Mouse (Mus musculus) inflammation-experienced regulatory T-cells, adult 6 months (primary cell): ENCODE measurements around the gene Gm498. TPM values are rescaled to one million over a fixed set of nuclear protein-coding genes. Genes with fewer than 3 reads are reported as not detected.
A peak's percentile ranks its signal among the peaks of the same experiment; 100 is the strongest.

Source experiments
- ATAC-seq: one replicate; pipeline ENCODE4 v1.8.0; 2017
- polyA plus RNA-seq, 3 experiments: library from polyadenylated mRNA; unstranded; fragments of 100-300 nt; shearing (Covaris generic); gene quantifications; one replicate each; pipeline ENCODE4 v1.2.1; 2017

Gm498 gene
- not detected for polyA plus RNA-seq

DNA sequence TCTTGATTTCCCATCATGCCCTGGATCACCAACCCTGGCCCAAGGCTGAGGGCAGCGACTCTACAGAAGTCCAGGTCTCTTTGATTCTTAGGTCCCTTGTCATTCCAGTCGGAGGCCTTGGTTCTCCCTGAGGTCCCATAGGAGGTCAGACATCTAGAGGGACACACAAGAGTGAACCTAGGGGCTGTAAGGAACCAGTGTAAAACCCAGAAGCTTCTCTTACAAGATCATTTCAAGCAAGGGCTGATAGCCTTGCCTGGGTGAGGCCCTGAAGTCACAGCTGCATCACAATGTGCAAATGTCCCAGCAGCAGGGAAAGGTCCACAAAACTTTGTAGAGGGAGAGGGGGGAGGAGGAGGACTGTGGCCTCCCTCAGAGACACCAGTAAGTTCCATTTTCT, at the start of gene Gm498:
TSS of gene Gm498 (plus strand) at position 301 of the 400 bp plus-strand sequence.
- ATAC-seq, result no peak

DNA sequence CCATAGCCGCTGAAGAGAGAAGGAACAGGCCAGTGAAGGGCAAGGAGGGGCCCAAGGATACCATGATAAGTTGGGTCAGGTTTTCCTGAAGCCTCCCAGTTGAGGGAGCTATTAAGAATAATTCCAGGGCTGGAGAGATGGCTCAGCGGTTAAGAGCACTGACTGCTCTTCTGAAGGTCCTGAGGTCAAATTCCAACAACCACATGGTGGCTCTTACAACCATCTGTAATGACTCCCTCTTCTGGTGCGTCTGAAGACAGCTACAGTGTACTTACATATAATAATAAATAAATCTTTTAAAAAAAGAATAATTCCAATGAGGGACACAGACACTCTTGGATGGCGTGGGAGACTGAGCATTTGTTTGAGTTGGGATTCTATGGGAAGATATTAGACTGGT, 47.4 kb upstream of the Gm498 start:
- ATAC-seq, result no peak

GRCm38 (mm10) chr7:143821241-143821640, 45.4 kb upstream of the Gm498 start:
- no peak for ATAC-seq

GRCm38 (mm10) chr7:143822375-143823265, 44.0 kb upstream of the Gm498 start, which contains the start of the genes Nadsyn1 and Dhcr7:
TSS of gene Nadsyn1 (minus strand) at chr7:143822849.
TSS of gene Dhcr7 (plus strand) at chr7:143823145.
- ATAC-seq, result peak; percentile 99

- ATAC-seq, result no peak
Measured at GRCm38 (mm10) chr7:143823266-143823605, 43.4 kb upstream of the Gm498 start.

GRCm38 (mm10) chr7:143826985-143827384, 39.7 kb upstream of the Gm498 start:
- no peak for ATAC-seq

GRCm38 (mm10) chr7:143829504-143830331, 36.9 kb upstream of the Gm498 start:
- peak; percentile 95 for ATAC-seq

DNA sequence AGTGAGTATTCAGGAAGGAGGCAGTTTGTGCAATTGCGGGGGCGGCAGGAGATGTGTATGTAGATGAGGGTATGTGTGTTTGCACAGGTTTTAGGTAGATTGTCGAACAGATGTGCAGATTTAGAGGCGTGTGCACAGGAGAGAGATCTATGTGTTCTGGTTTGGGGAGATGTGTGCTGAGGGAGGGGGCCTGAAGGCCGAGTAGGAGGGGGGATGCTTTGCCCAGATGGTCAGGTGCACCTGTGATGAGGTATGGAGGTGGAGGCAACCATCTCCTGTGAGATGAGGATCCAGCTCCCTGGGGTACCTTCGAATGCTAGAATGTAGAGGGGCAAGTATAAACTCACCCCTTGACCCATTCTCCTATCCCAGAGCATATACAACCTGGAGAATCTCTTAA, 36.2 kb upstream of the Gm498 start:
- peak; percentile 36 for ATAC-seq

- no peak for ATAC-seq
Measured at GRCm38 (mm10) chr7:143832196-143832595, 34.4 kb upstream of the Gm498 start.

- no peak for ATAC-seq
Measured at GRCm38 (mm10) chr7:143832611-143833010, 34.0 kb upstream of the Gm498 start.

- no peak for ATAC-seq
Measured at GRCm38 (mm10) chr7:143833581-143834190, 33.0 kb upstream of the Gm498 start.

DNA sequence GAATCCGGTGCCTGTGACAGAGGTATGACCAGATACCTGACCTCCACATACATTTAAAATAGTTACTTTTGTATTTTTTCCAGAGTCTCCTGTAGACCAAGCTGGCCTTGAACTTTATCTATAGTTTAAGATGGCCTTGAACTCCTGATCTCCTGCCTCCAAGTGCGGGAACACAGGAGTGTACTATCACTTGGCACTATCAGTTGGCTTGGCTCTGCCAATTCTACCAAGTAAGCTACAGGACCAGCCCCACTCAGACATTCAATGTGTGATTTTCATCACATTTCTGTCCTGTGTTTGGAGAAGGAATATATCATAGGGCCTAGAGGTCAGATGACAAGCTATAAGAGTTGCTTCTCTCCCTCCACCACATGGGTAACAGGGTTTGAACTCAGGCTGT, 32.3 kb upstream of the Gm498 start:
- no peak for ATAC-seq

GRCm38 (mm10) chr7:143834972-143835371, 31.7 kb upstream of the Gm498 start:
- ATAC-seq, result no peak

DNA sequence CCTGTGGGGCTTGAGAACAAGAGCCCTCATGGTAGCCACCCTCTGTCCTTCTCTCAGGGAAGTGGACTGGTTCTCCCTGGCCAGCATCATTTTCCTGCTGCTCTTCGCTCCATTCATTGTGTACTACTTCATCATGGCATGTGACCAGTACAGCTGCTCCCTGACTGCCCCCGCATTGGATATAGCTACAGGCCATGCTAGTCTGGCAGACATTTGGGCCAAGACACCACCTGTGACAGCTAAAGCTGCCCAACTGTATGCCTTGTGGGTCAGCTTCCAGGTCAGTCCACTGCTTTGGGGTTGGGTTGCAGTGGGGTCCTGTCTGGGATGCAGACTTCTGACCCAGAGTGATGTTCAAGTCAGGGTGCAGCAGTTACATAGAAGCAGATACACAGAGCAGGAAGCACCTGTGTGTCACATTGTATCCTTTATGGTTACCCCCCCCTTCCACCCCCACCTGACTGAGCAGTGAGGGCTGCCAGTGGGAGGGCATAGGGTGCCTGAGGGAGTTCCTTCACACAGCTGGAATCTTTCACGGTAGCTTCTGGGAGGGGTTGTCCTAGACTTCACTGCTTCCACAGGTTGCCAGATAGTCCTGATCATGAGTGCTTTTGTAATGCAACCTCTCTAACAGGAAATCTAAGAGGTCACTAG, 28.8 kb upstream of the Gm498 start:
- ATAC-seq, result no peak

DNA sequence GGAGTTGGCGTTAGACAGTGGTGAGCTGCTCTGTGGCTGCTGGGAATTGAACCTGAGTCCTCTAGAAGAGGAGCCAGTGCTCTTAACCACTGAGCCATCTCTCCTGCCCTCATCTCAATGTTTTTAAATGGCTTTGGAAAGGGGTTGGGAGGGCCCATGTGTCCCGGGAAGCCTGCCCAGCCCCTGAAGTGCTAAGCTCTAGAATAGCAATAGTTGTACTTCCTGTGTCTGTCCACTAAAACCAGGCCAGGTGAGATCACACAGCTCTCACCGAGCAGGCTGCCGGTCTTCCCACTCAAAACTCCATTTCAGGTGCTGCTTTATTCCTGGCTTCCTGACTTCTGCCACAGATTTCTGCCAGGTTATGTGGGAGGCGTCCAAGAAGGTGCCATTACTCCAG, 26.5 kb upstream of the Gm498 start:
- ATAC-seq, result no peak

DNA sequence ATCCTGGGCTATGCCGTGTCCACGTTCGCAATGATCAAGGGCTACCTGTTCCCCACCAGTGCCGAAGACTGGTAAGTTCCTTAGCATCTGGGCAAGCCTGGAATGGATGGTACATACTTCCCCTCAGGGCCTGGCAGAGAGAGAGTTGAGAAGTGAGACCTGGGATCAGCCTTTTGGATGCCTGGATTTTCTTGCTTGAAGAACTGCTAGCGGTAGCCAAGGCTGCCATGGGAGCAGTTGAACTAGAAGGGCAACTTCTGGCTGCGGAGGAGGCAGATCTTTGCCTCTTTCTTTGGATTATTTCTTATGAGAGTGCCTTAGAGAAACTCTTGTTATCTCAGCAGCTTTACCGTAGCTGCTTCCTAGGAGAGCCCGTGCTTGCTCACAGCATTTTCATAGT, 25.3 kb upstream of the Gm498 start:
- no peak for ATAC-seq

GRCm38 (mm10) chr7:143848127-143848767, 18.4 kb upstream of the Gm498 start:
- no peak for ATAC-seq

DNA sequence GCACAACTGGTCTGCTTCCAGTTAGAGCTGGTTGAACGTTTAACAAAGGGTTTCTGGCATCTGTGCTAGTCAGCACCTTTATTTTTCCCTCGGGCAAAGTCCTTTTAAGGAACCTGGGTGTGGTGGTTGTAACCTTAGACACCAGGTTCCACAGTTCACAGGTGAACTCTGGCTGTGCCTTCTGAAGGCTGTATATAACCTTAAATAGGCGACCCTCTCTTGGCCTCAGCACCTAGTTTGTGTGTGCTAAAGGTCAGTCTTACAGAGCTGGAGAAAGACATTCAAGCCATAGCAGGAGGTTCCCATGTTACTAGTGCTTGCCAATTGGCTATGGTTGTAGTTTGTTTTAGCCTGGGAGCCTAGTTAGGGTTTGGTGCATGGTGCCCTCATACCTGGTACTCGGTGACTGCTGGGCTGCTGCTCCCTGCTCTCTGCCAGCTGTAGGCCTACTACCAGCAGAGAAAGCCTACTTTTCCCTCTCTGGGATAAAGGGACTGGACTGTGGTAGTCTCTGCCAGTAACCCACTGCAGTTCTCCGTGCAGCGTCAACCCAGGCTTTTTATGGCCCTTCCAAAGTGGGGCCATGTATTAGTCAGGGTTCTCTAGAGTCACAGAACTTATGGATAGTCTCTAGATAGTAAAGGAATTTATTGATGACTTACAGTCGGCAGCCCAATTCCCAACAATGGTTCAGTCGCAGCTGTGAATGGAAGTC, 17.7 kb upstream of the Gm498 start:
- ATAC-seq, result no peak

- no peak for ATAC-seq
Measured at GRCm38 (mm10) chr7:143868874-143869273, 2.2 kb downstream of the Gm498 start.

GRCm38 (mm10) chr7:143883717-143884116, 17.1 kb downstream of the Gm498 start:
- ATAC-seq, result no peak

DNA sequence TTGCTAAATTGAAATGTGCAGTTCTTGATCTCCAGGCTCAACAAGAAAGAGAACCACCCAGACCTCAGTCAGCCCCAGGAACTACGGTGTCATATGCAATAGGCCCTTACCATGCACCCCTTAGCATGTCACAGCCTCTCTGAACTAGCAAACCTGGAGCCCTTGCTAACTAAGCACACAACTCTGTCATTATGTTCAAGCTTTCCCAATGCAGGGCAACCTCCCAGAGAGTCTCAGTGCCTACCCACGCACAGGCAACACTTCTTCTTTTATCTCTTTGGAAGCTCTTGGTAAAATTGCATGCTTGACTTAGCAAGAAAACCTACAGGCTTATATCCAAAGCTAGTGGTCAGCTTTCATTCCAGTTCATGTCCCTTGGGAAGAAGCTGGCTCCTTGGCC, 24.5 kb downstream of the Gm498 start:
- no peak for ATAC-seq
